Mouse (Mus musculus): Measurements from ENCODE around the gene Rimklb.

DNA sequence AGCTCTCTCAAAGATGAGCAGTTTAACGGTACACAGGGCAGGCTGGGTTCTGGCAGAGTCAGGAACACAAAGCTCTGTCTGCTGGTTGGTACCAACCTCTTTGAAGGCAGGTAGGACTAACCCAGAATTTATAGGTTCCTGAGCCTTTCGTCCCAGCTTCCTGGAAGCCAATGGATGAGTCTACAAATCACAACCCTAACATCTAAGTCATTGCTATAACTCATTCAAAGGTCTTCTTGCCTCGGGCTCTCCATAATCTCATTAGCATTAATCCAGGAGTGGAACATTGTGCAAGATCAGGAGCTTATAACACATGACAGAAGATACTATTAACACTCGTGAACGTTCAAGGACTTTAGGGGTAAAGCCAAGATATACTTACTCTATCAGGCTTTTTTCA, at the start of gene Rimklb:
- no peak for TF ChIP-seq POLR2A (IDR thresholded peaks at IDR 0.05; ENCODE audit: borderline replicate concordance, extremely low read depth, low read depth, low read length)
- no peak for TF ChIP-seq CTCF (IDR thresholded peaks at IDR 0.05; ENCODE audit: insufficient read depth, low read length)
